Mouse (Mus musculus) heart, postnatal 14 days (tissue): Measurements from ENCODE around the gene Dnlz. TPM values are rescaled to one million over a fixed set of nuclear protein-coding genes. Genes with fewer than 3 reads are reported as not detected.

Experiments used
- DNase-seq, 2 experiments: peaks; one replicate each; pipeline ENCODE4 v3.0.0; 2021 to 2022
- intact Hi-C: fragments of 180-260 bp; cut with DNase I; formaldehyde crosslinking; loops from one replicate; pipeline ENCODE4 v1.15.1; 2025
- total RNA-seq, 2 experiments: library from RNA; stranded (reverse); gene quantifications; 2 replicates each; pipeline ENCODE4 v1.2.3; 2021

The Dnlz gene
- total RNA-seq, 2 experiments from 2014 or later, result 15.5 to 16.3 TPM

DNA sequence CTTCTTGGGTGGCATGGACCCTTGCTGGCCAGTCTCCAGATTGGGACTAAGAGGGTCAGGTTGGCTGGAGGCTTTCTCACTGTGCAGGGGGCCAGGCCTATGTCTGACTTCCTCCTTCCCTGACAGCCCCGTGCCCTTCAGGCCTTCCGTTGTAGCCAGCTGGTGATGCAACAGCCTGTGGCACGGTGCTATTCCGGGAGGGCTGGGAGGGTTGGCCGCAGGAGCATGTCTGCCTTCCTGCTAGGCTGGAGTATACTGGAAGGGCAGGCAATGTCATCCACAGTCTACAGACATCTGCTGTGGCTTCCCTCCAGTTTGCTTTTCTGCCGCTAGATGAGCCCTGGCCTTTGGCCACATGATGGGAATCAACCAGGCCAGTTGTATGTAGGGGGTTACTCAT, 8.1 kb upstream of the Dnlz start:
- DNase-seq, result peak; percentile 54 to 56

DNA sequence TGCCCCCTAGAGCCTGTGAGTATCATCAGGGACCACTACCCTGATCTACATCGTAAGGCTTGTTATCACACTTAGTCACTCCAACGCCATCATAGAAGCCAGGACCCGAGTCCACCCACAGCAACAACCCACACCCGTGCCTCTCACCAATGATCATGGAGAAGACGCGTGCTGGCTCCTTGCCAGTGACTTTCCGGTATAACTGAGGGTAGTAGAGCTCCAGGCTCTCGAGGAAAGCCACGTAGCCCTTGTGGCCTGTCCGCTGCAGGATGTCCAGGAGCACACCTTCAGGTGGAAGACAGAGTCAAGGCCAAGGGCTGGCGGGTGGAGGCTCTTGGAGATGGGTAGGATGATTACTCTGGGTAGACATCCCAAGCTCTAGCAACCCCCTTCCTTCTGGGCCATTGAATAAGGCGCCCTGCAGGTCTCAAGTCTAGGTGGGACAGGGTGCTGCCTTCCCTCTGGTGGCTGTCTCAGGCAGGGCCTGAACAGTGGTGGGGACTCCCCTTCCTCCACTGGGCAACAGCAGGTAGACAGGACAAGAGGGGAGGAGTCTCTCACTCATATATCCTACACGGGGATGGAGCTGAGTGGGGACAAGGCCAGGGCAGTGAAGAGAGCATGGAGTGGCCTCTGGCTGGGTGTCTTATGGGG, 6.9 kb upstream of the Dnlz start:
- DNase-seq, result no peak
- intact Hi-C loops, result no loop called here

More for the DNA sequence above, 8.1 kb upstream of the Dnlz start:
- intact Hi-C loops, result no loop called here

DNA sequence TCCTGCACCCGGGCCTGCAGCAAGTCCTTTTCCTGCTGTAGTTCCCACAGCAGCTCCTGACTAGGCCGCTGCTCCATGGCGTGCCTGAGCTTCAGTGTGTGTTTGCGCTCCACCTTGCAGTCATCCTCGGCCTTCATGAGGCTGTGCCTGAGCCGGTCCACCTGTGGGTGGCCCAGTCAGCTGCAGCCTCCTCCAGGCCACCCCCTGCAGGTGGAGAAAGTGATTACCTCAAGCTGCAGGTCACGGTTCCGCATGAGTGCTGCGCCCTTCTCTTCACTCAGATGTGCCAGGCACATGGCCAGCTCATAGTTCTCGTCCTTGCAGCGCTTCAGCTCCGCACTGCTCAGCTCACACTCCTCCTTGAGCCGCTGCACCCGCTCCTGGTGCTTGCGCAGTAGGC, 5.6 kb upstream of the Dnlz start:
- DNase-seq, result no peak
- intact Hi-C loops, result no loop called here

DNA sequence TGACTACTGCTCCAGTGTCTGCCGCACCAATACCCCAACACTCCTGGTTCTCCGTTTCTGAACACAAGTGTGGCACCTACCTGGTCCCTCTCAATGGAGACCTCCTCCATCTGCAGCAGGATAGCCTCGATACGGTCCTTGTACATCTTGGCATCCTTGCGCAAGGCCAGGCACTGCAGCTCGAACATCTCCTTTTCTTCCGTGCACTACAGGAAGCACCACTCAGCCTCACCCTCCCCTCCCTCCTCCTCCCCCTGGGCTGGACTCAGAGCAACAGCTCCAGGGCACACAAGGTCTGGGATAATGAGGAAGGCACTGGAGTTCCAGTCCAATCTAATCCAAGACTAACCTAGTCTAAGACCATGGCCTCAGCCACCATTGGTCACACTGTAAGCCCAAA, 4.8 kb upstream of the Dnlz start:
- DNase-seq, result no peak
- intact Hi-C loops, result no loop called here

DNA sequence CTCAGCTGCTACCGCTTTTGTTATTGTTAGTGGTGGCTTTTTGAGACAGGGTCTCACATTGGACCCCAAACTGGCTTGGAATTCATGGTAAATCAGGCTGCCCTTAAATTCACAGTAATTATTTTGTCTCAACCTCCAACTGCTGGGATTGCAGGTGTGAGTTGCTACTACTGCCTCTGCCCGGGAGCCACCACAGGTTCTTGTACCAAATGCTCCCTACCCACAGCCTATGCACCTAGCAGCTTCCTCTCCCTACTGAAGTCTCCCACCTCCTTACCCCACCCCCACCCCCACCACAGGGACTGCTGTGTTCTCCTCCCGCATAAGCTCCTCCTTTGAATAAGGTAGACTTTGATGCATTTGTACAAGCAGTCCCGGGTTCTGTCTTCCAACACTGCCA, 4.3 kb upstream of the Dnlz start:
- intact Hi-C loops, result no loop called here
- no peak for DNase-seq

DNA sequence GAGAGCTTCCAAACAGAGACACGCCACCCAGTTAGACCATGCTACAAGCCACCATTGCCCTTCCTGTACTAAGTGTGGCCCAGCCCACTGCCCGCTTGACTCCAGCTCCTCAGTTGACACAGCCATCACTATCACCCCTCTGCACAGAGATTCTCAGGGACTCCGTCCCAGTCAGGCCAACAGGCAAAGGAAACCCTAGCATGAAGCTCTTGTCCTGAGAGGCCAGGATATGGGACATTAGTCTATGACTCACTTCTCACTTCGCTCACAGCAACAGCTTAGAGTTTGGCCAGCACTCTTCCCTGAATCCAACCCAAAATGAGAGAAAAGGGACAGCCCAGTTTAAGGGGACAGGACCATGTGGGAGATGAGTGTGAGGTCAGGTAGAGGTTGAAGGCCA, 2.5 kb upstream of the Dnlz start:
- intact Hi-C loops, result loop anchor here (5.0 kb wide), 2 partner anchors 37 to 53 kb away; partner anchors contain the start of genes Gpsm1 and Inpp5e
- no peak for DNase-seq

DNA sequence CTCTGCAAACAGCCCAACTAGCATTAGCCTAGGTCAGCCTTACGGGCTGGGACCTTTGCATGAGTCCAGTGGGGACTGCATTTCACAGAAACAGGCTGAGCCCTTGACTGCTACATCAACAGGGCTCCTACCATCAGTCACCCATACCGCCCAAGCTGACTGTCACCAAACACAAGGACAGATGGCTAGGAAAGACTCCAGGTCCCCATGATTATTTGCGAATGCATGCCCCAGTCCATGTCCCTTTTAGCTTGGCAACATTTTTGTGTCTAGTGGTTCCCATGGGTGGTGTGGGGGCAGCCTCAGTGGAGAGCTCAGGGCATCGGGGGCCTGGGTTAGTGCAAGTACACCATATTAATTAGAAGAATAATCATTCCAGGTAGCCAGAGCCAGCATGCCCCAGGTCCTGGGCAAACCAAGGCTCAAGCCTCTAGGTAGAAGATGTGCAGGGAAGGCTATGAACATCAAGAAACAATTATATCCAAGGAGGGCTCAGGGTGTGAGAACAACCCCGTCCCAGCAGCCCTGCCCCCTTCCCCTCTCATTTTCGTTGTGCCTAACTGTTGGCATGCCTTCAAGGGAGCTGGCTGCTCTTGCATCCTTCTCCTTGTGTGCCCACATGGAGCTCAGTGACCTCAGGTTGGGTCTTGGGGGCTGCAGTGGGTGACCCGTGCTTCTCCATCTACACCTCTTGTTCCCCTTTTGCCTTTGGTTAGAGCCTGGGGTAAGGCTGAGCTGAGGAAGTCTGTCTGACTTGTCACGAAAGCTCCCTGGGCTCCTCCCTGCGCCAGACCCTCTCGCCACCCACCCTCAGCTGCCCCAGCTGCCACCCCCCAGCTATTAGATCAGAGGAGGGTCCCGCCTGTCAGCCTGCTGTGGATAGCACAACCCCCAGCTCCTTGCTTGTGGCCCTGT, 1.4 kb upstream of the Dnlz start:
- intact Hi-C loops, result loop anchor here (2.0 to 5.0 kb wide), 4 partner anchors 35 to 54 kb away; partner anchors contain the start of genes Entr1, Gpsm1, Inpp5e and Pmpca

DNA sequence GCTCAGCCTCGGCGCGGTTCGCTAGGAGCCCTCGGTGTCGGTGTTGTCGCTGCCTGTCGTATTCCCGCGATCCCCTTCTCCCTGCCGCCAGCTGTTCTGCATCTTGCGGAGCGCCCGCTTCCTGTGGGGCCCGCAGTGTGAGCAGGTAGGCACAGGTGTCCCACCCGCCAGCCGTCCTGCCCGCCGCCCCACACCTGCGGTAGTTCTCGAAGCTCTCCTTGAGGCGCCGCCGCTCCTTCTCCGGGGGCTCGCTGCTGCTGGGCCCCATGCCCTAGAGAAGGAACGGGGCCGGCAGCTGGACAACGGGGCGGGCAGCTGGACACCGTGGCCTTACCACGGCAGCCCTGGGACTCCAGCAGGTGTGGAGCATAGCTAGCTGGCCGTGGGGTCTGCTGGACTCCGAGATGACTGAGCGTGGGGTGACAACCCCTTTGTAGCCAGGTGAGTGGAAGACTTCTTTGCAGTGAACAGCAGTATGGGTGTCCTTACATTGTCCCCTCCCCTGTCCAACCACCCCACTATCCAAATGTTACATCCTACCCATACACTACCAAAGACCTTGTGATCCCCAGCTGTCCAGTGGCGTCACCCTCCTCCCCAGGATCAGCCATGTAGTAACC, 491 bp upstream of the Dnlz start:
- DNase-seq, result peak in 1 of 2 experiments; percentile 40

More for the DNA sequence above, 1.4 kb upstream of the Dnlz start:
- DNase-seq, result no peak

DNA sequence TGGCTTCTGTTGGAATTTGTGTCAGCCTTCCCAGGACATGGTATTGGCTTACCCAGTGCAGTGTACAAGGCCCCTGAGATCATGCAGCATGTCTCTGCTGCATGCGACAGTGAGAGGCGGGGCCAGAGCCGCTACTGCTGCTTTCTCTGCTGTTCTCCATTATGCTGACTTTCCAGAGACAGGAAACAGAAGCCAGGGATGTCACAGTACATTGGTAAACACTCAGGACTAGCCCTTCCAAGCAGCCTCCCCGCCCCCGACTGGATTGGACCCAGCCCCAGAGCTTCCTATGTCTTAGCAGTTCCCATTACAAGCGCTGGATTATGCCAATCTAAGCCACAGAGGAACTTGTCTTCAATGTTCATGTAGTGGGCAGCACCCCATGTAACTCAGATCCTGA, 3.7 kb downstream of the Dnlz start:
- DNase-seq, result no peak
- intact Hi-C loops, result no loop called here

More for the DNA sequence above, 491 bp upstream of the Dnlz start:
- intact Hi-C loops, result loop anchor here (1.0 to 5.0 kb wide), 5 partner anchors 27 to 55 kb away; partner anchors contain the start of genes Entr1, Gpsm1, Inpp5e and Pmpca

DNA sequence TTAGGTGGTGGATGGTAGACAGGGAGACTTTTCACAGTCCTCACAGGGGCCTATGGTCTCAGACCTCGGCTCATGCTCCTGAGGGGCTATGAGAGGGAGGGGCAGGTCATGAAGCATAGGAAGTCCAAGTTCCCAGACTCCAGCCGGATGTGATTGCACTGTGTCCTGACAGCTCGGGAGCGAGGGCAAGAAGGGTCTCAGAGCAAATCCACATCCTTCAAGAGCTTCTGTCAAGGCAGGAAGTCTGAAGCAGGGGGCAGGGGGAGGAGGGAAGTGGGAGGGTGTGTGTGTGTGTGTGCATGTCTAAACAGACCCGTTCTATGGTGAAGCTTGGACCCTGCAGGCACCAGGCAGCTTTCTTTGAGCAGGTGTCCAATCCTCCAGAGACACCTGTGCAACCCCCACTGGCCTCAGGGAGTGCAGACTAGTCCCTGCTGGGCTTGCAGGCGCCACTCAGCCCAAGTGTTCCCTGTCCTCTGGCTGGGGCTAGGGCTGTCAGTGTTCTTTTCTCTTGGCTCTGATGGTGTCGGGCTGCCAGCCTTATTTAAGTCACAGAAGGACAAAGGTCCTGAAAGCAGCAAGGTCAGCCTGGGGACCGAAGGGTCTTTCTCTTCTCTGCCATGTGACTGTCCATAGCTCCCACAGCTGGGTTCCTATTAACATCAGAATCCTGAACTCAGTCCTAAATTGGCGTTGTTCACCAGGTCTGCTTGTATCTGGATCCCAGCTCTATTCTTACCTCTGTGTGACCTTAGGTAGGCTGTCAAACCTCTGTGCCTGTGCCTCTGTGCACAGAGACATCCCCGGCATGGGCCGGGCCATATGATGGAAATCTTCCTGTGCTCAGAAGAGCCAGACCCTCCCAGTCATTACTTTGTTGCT, 9.1 kb downstream of the Dnlz start:
- DNase-seq, result peak in 1 of 2 experiments; percentile 33
- intact Hi-C loops, result no loop called here

DNA sequence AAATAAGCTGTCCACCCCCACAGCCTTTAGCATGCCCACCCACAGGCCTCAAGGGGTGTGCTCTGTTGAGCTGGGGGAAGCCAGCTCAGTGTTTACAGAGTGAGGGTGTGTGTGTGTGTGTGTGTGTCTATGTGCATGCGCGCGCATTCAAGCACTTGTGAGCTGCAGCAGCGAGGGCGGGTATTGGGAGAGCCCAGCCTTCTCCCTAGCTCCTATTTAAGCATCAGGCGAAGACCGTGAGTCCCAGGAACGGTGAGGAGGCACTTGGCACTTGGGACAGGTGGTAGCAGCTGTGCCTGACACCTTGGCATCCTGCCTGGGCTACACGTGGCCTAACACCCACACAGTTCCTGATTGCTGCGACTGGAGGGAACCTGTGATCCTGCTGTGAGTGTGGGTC, 9.9 kb downstream of the Dnlz start:
- intact Hi-C loops, result no loop called here
- peak; percentile 85 to 89 for DNase-seq

DNA sequence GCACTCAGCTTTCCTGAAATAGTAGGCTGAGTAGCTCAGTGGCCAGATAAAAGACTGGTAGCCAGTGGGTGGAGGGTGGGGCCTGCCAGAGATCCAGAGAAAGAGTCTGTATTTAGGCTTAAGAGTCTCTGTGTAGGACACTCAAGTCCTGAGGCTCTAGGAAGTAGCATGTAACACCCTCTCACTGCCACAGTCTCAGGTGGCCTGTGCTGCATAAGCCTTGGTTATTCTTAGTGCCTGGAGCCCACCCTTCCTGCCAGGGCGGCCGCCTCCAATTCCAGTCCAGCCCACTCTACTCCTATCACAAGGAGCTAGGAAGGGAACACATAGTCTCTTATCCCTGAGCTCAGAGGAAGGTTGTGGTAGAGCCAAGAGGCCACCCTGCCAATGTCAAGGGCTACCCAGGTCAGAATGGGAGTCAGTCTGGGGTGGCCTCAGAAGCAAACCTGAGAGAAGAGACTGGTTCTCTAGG, 10.4 kb downstream of the Dnlz start:
- peak in 1 of 2 experiments; percentile 47 for DNase-seq
- intact Hi-C loops, result no loop called here

DNA sequence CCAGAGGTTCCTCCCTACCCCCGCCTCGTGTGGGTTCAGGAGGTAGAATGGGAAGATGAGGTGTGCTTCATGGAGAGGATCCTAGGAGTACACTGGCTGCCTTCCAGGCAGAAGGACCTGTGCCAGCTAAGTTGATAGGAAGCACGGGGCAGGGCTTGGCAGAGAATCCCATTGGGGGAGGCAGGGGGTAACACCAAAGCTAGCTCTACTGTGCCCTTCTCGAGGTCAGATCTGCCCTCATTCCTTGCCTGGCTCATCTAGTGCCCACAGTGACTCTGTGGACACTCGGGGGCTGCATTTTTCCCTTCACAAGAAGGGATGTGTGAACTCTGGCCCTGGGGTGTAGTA, 12.7 kb downstream of the Dnlz start:
- intact Hi-C loops, result no loop called here
- peak; percentile 76 to 87 for DNase-seq

DNA sequence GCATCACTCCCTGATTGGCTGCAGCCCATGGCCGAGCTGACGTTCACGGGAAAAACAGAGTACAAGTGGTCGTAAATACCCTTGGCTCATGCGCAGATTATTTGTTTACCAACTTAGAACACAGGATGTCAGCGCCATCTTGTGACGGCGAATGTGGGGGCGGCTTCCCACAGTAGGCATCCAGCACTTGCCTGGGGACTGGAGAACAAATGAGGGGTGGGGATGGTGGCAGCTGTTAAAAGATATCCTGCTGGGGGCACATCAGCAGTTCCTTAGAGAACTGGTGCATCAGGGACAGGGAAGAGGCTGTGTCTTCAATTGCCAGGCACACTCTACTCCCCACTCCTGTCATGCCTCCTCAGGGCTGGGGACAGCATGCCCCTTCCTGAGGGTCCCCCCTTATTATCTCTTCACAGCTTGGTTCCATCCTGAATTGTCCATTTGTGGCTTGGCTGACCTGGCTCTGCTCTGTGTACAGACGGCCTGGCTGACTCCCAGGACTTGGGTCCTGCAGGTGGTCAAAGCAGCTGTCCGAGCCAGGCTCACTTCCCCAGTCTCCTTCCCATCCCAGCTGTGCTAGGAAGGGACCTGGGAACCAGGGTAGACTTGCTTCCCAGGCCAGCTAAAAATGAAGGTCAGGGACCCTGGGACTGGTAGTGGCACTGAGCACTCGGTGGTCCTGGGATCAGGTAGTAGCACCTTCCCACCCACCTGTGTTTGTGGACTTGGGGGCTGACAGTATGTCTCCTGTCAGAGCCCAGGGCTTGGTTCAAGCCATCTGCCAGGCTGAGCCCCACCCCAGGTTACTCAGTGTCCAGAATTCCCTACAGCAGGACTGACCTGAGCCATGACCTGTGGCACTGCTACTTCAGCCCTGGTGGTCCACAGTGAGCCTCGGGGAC, 13.4 kb downstream of the Dnlz start:
- DNase-seq, result no peak
- intact Hi-C loops, result no loop called here

DNA sequence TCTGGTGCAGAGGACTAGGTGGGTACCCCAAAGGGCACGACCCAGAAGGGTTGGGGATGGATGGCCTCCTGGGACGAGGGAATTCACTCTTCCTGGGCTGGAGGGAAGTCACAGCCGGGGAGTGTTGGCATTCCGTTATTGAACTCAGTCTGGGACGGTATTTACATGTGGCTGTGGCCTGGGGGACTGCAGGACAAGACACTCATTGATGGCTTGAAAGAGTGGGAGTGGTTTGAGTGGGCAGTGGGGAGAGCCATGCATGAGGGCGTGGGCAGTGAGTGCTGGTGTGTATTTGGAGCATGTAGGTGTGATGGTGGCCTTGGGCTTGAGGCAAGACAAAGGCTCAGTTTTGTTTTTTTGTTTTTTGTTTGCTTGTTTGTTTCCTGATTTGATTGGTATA, 21.2 kb downstream of the Dnlz start:
- no peak for DNase-seq
- intact Hi-C loops, result no loop called here

DNA sequence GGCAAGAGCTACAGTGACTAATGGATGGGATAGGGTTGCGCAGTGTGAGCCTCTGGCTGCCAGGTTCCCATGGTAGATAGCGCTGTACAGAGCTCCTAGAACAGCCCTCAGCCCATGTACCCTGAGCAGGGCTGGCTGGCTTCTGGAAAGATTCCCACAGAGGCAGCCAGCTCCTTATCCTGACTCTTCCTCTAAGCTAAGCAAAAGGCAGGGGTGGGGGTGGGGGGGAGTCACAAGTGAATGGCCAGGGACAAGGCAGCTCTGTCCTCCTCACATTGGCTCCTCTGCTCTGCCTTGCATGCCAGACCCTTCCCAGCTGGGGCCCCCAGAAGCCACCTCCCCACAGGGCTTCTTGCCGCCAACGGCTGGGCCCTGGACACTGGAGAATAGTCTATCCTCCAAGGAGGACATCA, 21.8 kb downstream of the Dnlz start:
- no peak for DNase-seq
- intact Hi-C loops, result no loop called here

DNA sequence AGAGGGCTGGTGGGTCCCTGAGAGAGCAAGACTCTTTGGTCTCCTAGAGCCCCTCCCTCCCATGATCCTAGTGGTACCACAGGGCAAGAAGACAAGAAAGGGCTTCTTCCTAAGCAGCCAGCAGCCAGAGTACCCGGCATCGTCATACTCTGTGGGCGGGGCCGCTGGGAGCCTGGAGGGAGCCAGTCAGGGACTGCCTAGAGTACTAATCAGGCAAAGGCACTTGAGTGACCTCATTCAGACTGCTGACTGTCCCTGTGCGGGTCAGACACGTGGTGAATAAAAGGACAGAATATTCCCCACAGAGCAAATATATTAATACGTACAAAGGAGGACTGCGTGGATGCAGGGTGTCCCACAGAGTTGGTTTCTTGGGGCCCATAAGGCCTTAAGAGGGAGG, 22.5 kb downstream of the Dnlz start:
- peak; percentile 74 to 79 for DNase-seq
- intact Hi-C loops, result no loop called here

DNA sequence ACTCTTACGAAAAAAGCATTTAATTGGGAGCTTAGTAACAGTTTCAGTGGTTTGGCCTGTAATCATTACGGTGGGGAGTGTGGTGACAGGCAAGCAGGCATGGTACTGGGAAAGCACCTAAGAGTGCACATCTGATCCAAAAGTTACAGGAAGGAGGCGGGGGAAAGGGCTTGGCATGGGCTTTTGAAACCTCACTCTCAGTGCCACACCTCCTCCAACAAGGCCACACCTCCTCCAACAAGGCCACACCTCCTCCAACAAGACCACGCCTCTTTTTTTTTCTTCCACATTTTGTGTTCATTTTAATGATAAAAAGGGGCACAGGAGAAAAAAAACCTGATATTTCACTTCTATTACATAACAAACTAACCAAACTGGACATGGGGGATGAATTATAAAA, 24.1 kb downstream of the Dnlz start:
- intact Hi-C loops, result no loop called here
- peak in 1 of 2 experiments; percentile 7 for DNase-seq
